Mouse (Mus musculus) gastrocnemius, adult 18-20 months (tissue): ENCODE results near the gene Xirp1. TPM values are rescaled to one million over a fixed set of nuclear protein-coding genes. Genes with fewer than 3 reads are reported as not detected.
"Not testable (repeated sequence)": the region's sequence is repeated elsewhere in the genome, so short reads cannot be mapped to it uniquely, and the experiment has no call there.

Experiments used
- DNase-seq: peaks from one replicate; pipeline ENCODE4 v3.0.0; 2021; ENCODE audit warnings: low spot score
- total RNA-seq, 2 experiments: library from RNA; stranded (reverse); gene quantifications; 2 replicates each; pipeline ENCODE4 v1.2.3; 2021

Gene Xirp1
- total RNA-seq, 2 experiments from 2014 or later, result 81.3 to 590 TPM

GRCm38 (mm10) chr9:120020285-120020890, 3.0 kb downstream of the Xirp1 start:
- peak; percentile 84 for DNase-seq

GRCm38 (mm10) chr9:120016956-120017355, 6.4 kb downstream of the Xirp1 start:
- DNase-seq, result no peak

GRCm38 (mm10) chr9:120014828-120015227, 8.6 kb downstream of the Xirp1 start:
- DNase-seq, result no peak

- no peak for DNase-seq
Measured at GRCm38 (mm10) chr9:120013251-120013820, 10.1 kb downstream of the Xirp1 start.

GRCm38 (mm10) chr9:120012781-120013180, 10.6 kb downstream of the Xirp1 start:
- no peak for DNase-seq

GRCm38 (mm10) chr9:120012161-120012560, 11.2 kb downstream of the Xirp1 start:
- not testable (repeated sequence) for DNase-seq

- peak; percentile 81 for DNase-seq
Measured at GRCm38 (mm10) chr9:120011533-120011932, 11.9 kb downstream of the Xirp1 start.

GRCm38 (mm10) chr9:120010781-120011511, 12.5 kb downstream of the Xirp1 start:
- DNase-seq, result peak; percentile 98

GRCm38 (mm10) chr9:120009871-120010270, 13.5 kb downstream of the Xirp1 start:
- DNase-seq, result no peak

- DNase-seq, result no peak
Measured at GRCm38 (mm10) chr9:120009226-120009841, 14.1 kb downstream of the Xirp1 start.

- no peak for DNase-seq
Measured at GRCm38 (mm10) chr9:120007833-120008232, 15.6 kb downstream of the Xirp1 start.

- no peak for DNase-seq
Measured at GRCm38 (mm10) chr9:120005936-120006335, 17.5 kb downstream of the Xirp1 start.

GRCm38 (mm10) chr9:120002893-120003292, 20.5 kb downstream of the Xirp1 start:
- no peak for DNase-seq

- peak; percentile 88 for DNase-seq
Measured at GRCm38 (mm10) chr9:120001945-120002725, 21.3 kb downstream of the Xirp1 start.

GRCm38 (mm10) chr9:120000761-120001160, 22.6 kb downstream of the Xirp1 start:
- no peak for DNase-seq

- DNase-seq, result peak; percentile 69
Measured at GRCm38 (mm10) chr9:119999636-120000035, 23.8 kb downstream of the Xirp1 start.

GRCm38 (mm10) chr9:119998776-119999175, 24.6 kb downstream of the Xirp1 start:
- DNase-seq, result no peak

GRCm38 (mm10) chr9:119996080-119996479, 27.3 kb downstream of the Xirp1 start:
- DNase-seq, result no peak

- no peak for DNase-seq
Measured at GRCm38 (mm10) chr9:119994207-119994606, 29.2 kb downstream of the Xirp1 start.

- DNase-seq, result no peak
Measured at GRCm38 (mm10) chr9:119993092-119993844, 30.1 kb downstream of the Xirp1 start.

- no peak for DNase-seq
Measured at GRCm38 (mm10) chr9:119991310-119991709, 32.1 kb downstream of the Xirp1 start.
